Mouse (Mus musculus): ENCODE data around the gene Ccnb1ip1.

DNA sequence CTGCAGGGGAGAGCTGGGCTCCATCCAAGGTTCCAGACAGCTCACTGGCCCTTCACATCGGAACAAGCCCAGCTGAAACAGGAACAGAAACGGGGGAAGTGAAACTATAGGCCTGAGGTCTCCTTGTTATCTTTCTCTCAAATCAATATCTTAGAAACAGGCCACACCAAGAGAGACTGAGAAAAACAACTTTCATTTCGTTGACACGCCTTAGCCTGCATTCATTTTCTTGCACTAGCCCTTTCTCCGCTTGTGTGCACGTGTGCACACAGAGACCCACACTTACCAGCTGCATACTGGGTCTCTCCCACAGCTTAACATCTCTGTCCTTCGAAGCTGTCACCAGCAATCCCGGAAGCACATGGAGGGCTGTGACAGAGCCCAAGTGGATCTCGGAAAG, 16.7 kb upstream of the Ccnb1ip1 start:
- TF ChIP-seq POLR2A (IDR thresholded peaks at IDR 0.05; ENCODE audit: insufficient read depth, low read depth, low read length) (no peak), CTCF (IDR thresholded peaks at IDR 0.05; ENCODE audit: insufficient read depth, low read depth, low read length) (no peak)
